Mouse (Mus musculus): ENCODE data around the gene Olfm4.

Gene Olfm4

GRCm38 (mm10) chr14:80029297-80030001 is 45.6 kb downstream of the Olfm4 start:
- DNase-seq, result no peak

- peak; percentile 84 for DNase-seq
These were observed 55.9 kb downstream of the Olfm4 start for GRCm38 (mm10) chr14:80039645-80040272.

- no peak for DNase-seq
These were observed 62.3 kb downstream of the Olfm4 start for GRCm38 (mm10) chr14:80046104-80046734.

- DNase-seq, result no peak
These were observed 63.7 kb downstream of the Olfm4 start for GRCm38 (mm10) chr14:80047368-80048101.

- no peak for DNase-seq
These were observed 71.8 kb downstream of the Olfm4 start for GRCm38 (mm10) chr14:80055725-80056124.

GRCm38 (mm10) chr14:80061686-80062085 is 77.8 kb downstream of the Olfm4 start:
- DNase-seq, result no peak

GRCm38 (mm10) chr14:80062896-80063295 is 79.0 kb downstream of the Olfm4 start:
- no peak for DNase-seq

GRCm38 (mm10) chr14:80070580-80070979 is 86.7 kb downstream of the Olfm4 start:
- DNase-seq, result peak; percentile 13
